Mouse (Mus musculus): ENCODE data around the gene Ifnab.

Ifnab gene

DNA sequence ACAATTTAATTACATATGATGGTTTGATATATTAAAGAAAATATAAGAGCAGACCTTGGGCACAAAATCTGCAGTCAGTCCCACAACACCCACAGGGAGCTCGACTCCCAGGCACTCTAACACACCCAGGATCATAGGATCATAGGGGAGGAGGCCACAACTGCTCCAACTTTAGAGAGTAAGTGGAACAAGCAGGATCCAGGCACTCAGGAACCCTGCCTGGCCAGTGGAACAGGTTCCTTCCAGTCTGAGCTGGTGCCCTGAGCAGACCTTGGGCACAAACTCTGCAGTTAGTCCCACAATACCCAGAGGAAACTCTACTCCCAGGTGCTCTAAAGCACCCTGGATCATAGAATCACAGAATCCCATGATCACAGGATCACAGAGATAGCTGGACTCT is 35.7 kb downstream of the Ifnab start:
- no peak for DNase-seq

DNA sequence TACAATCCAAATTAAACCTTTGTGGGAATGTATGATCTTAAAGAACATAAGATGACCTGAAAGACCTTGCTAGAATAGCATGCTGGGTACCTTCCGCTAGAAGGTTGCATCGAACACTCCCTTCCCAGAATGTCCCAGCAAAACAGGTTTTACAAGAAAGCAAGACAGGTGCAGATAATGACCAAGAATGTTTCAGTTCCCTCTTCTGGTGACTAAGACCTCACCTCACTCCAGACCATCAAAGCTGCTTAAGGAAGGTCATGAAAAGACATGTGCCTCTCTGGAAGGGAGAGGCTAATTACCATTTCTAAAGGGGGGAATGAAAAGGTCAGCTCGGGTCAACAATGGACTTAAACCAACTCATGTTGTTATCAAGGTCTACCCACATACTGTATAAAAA is 37.5 kb downstream of the Ifnab start:
- DNase-seq = no peak

DNA sequence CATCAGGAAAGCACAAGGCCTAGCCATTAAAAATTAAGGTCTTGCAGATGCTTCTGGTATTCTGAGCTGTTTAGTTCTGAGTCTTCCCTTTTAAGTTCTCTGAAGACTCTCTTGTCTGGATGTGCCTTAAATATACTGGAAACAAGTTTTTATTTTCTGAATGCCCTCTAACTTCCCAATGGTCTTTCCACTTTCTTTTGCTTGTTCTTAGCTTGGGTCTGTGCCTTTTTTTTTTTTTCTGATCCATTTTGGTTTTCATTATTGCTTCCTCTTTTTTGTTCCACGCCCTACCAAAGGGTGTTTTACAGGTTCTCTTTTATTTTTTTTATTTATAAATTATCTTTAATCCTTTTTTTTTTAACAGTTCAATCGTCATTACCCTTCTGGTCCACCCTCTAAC is 46.8 kb downstream of the Ifnab start, which contains the start of gene Ifna13:
TSS of gene Ifna13 (minus strand) at position 101 of the 400 bp plus-strand sequence.
- DNase-seq = no peak

DNA sequence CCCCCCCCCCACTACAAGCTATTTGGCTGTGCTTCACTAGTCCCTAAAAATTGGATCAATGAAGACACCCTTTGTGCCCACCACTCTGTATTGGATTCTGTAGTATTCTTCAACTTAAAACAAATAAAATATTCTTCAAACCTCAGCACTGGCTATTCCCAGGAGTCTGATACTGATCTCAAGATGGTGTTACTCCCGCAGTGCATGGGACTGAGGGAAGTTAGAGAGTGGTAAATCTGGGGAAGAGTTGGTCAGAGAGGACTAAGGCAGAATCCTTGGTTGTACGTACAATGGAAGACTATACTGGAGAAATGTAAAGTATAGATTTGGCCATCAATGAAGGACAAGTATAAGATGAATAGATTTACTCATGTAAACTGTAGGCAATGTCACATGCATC is 48.6 kb downstream of the Ifnab start:
- DNase-seq = peak; percentile 16

DNA sequence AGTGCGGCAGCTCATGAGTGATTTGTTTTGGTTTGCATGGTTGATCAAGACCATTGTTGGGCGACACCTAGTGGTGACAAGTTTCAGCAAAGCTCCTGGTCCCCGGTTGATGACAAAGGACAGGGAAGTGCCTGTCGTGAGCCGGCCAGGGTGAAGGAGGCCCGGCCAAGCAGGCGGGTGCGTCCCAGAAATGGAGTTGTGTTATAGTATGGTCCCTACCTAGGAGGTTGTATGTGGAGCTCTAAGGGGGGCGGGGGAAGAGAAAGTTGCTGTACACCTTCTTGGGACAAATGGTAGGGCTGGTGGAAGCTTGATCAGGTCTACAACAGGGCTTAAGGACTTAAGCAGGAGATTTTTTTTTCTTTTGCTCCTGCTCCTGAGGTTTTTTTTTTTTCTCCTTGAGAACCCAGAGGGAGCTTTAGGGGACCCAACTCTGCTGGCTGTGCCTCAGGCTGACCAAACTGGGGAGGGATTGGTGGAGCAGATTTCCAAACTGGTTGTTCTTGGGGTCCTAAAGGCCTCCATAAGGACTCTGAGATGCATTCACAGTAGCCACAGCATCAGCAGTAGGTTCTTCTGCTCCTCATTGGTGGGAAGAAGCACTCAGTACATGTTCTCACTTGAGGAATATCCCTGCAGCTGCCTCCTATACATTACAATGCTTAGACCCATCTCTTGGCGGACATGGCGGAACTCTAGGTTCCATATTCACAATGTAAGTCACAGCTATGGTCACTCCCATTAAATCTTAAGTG is 49.9 kb downstream of the Ifnab start:
- DNase-seq = peak; percentile 100

DNA sequence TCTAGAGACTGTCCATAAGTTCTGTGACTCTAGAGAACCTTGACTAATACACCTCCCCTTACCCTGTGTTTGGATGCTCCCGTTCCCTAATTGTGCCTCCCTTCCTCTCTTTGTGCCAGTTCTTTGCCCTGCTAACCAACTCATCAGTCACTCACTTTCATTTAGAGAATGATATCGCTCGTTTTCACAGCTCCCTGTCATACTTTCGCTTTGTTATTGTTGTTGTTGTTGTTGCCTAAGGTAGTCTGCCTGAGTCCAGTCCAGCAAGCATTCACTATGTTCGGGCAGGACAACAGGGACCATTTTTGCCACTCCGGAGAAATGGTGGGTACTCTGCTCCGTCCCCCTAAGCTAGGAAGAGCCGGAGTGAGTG is 50.5 kb downstream of the Ifnab start:
- no peak for DNase-seq
